Mouse (Mus musculus) hindbrain, embryonic 15.5 days (tissue): Measurements from ENCODE around the gene Ccdc13. TPM values are rescaled to one million over a fixed set of nuclear protein-coding genes. Genes with fewer than 3 reads are reported as not detected.
A peak's percentile ranks its signal among the peaks of the same experiment; 100 is the strongest.

Source experiments
- ATAC-seq: fragments of 200-750 bp; cut with Nextera tagmentation; 2 replicates; pipeline ENCODE4 v1.8.0; 2017; ENCODE audit warnings: low read depth, moderate number of reproducible peaks, moderate TSS enrichment; ENCODE audit not compliant: low FRiP score
- H3K27ac ChIP-seq: fragments of 300-500 bp; sonication (generic); replicated peaks from 2 replicates; pipeline ENCODE4 v1.5.1; 2015; ENCODE audit warnings: mild to moderate bottlenecking, inconsistent platforms
- H3K27me3 ChIP-seq: fragments of 300-500 bp; sonication (generic); 2 replicates; pipeline ENCODE4 v1.6.1; 2015; ENCODE audit warnings: control low read depth, inconsistent platforms
- H3K36me3 ChIP-seq: fragments of 300-500 bp; sonication (generic); 2 replicates; pipeline ENCODE4 v1.6.1; 2015; ENCODE audit warnings: control low read depth, inconsistent platforms
- H3K4me1 ChIP-seq: fragments of 300-500 bp; sonication (generic); replicated peaks from 2 replicates; pipeline ENCODE4 v1.6.1; 2015; ENCODE audit warnings: control low read depth, inconsistent platforms
- H3K4me2 ChIP-seq: fragments of 300-500 bp; sonication (generic); 2 replicates; pipeline ENCODE4 v1.6.1; 2015; ENCODE audit warnings: moderate library complexity, mild to moderate bottlenecking, inconsistent platforms
- H3K4me3 ChIP-seq: fragments of 300-500 bp; sonication (generic); 2 replicates; pipeline ENCODE4 v1.5.1; 2015; ENCODE audit warnings: mild to moderate bottlenecking, inconsistent platforms
- H3K9ac ChIP-seq: fragments of 300-500 bp; sonication (generic); 2 replicates; pipeline ENCODE4 v1.6.1; 2015; ENCODE audit warnings: inconsistent platforms
- H3K9me3 ChIP-seq: fragments of 300-500 bp; sonication (generic); 2 replicates; pipeline ENCODE4 v1.6.1; 2016; ENCODE audit warnings: control low read depth, inconsistent platforms
- WGBS: fragments of 180-500 bp; shearing (Covaris S2); methylation state at CpG from one replicate; pipeline ENCODE4 v1.1.7; 2015; 5-methylcytosine and 5-hydroxymethylcytosine counted together
- polyA plus RNA-seq: library from polyadenylated mRNA; unstranded; fragments of >200 nt; fragmentation: Nextera tagmentation; extraction: Ambion mirVana; gene quantifications from 2 replicates; pipeline ENCODE4 v1.2.1, GENCODE M21; 2015

Gene Ccdc13
- polyA plus RNA-seq, 1 experiment from 2014 or later, result 3.5 TPM

- Histone ChIP-seq H3K9me3 (no peaks in the 10 kb centered on the region), H3K4me2 (no peak overlapping the region), H3K27ac (no peak overlapping the region), H3K4me1 (peaks cover 27% of the 10 kb centered on the region), H3K4me3 (no peak overlapping the region), H3K9ac (no peak overlapping the region), H3K27me3 (no peaks in the 10 kb centered on the region), H3K36me3 (no peaks in the 10 kb centered on the region)
- ATAC-seq, result no peak
- 72% methylated on average over 5 of the region's 5 CpGs for WGBS
These were observed 18.5 kb downstream of the Ccdc13 start for GRCm38 (mm10) chr9:121820765-121821164.

DNA sequence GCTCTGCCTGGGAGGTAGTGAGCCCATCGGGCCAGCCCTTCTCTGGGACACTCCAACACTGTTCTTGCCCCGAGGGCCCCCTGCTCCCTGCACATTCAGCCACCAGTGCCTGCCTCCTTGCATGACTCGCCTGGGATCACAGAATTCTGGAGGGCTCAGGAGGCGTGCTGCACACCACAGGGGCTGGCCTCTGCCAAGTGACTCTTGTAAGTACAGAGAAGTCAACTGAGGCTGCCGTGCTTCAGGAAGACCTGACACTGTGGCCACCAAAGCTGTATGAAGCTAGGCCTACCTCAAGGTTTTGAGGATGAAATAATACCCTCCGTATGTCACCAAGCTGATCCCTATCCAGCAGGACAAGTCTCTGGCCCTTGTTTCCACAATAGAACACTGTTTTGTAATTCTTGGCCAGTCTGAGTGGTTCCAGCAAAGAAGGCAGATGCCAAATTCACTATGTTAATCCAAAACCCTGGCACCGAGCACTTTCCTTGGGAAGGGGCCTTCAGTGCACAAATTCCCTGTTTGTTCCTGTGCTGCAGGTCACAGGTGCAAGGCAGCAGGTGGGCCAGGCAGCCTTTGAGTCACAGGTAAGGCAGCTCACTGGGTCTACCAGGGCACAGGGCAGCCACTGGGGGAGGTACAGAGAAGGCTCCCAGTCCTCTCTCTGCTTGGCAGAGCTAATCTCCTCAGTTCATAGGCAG is 19.3 kb downstream of the Ccdc13 start:
- Histone ChIP-seq H3K4me2 (no peak overlapping the region), H3K36me3 (no peaks in the 10 kb centered on the region), H3K9me3 (no peaks in the 10 kb centered on the region), H3K27me3 (no peaks in the 10 kb centered on the region), H3K4me3 (no peak overlapping the region), H3K9ac (no peak overlapping the region), H3K4me1 (peaks cover 27% of the 10 kb centered on the region), H3K27ac (peak overlapping the region; percentile 62)
- 52% methylated on average over 7 of the region's 7 CpGs for WGBS
- ATAC-seq, result peak; percentile 49; the same call in 1 of the 2 replicates

GRCm38 (mm10) chr9:121819073-121819770 is 20.0 kb downstream of the Ccdc13 start:
- no peak overlapping the region for H3K9ac ChIP-seq
- H3K9me3 ChIP-seq, result no peaks in the 10 kb centered on the region
- peaks cover 27% of the 10 kb centered on the region for H3K4me1 ChIP-seq
- no peak overlapping the region for H3K4me3 ChIP-seq
- WGBS, result 83% methylated on average over 9 of the region's 9 CpGs
- no peaks in the 10 kb centered on the region for H3K36me3 ChIP-seq
- H3K27ac ChIP-seq, result peak overlapping the region; percentile 62
- H3K4me2 ChIP-seq, result no peak overlapping the region
- no peaks in the 10 kb centered on the region for H3K27me3 ChIP-seq
- ATAC-seq, result no peak

DNA sequence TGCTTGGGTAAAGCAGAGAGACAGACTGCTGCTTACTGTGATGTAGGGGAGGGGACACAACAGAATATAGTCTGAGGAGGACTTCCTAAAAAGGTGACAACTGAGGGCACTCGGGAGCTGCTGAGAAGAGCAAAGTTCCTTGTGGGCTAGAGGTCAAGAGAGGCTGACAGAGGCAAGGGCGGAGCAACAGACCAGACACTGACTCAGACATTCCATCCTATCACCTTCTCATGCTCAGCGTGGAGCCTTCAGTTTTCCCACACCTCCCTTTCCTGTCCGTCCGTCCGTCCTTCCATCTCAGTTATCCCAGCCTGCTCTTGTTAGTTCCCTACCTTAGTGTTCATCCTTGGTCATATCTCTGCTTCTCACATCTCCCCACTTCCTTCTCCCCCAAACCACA is 24.1 kb downstream of the Ccdc13 start:
- Histone ChIP-seq H3K4me2 (no peak overlapping the region), H3K9me3 (no peaks in the 10 kb centered on the region), H3K9ac (no peak overlapping the region), H3K27me3 (no peaks in the 10 kb centered on the region), H3K4me3 (no peak overlapping the region), H3K4me1 (peaks cover 22% of the 10 kb centered on the region), H3K27ac (no peak overlapping the region), H3K36me3 (no peaks in the 10 kb centered on the region)
- WGBS, result 79% methylated on average over 6 of the region's 6 CpGs
- no peak for ATAC-seq

DNA sequence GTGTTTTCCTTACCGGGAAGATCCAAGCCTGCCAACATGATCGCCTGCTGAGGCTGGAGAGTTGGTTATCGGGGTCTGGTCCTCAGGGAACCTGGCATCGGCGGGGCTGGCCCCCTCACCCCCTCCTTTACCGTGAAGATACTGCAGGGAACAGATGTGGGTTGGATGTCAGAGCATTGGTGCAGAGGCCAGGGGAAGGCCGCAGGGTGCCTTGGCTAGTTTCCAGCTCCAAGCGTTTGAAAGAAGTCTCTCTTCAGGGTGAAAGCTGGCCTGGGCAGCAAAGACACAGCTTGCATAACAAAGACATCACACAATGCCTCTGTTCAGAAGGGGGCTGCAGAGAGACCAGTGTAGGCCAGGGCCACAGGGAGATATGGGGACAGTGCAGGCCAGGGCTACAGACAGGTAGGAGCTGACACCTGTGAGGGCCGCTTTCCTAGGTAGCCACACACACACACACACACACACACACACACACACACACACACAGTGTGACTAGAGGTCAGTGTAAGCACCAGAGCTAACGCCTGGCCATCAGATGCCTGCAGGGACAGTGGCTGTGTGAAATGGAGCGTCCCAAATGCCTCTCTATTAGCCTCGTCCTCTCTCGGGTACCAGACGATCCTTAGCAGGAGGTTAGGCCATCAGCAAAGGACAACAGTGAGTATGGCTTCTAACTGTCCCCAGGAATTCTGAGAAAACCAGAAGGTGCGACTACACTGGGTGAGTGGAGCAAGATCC is 29.0 kb downstream of the Ccdc13 start:
- Histone ChIP-seq H3K36me3 (no peaks in the 10 kb centered on the region), H3K4me3 (no peak overlapping the region), H3K4me2 (no peak overlapping the region), H3K4me1 (peaks cover 28% of the 10 kb centered on the region), H3K9me3 (no peaks in the 10 kb centered on the region), H3K9ac (no peak overlapping the region), H3K27ac (peak overlapping the region; percentile 48; the same call in 1 of the 2 replicates), H3K27me3 (no peaks in the 10 kb centered on the region)
- peak; percentile 74 for ATAC-seq
- WGBS, result 10% methylated on average over 15 of the region's 15 CpGs

GRCm38 (mm10) chr9:121808511-121808910 is 30.8 kb downstream of the Ccdc13 start:
- Histone ChIP-seq H3K9me3 (no peaks in the 10 kb centered on the region), H3K27ac (no peak overlapping the region), H3K9ac (no peak overlapping the region), H3K27me3 (no peaks in the 10 kb centered on the region), H3K36me3 (no peaks in the 10 kb centered on the region), H3K4me3 (no peak overlapping the region), H3K4me1 (peaks cover 28% of the 10 kb centered on the region), H3K4me2 (no peak overlapping the region)
- WGBS, result 50% methylated on average over 3 of the region's 3 CpGs
- no peak; the same call in 1 of the 2 replicates for ATAC-seq

- Histone ChIP-seq H3K4me3 (no peak overlapping the region), H3K36me3 (no peaks in the 10 kb centered on the region), H3K4me1 (peaks cover 28% of the 10 kb centered on the region), H3K27me3 (no peaks in the 10 kb centered on the region), H3K9me3 (no peaks in the 10 kb centered on the region), H3K9ac (no peak overlapping the region), H3K4me2 (no peak overlapping the region), H3K27ac (no peak overlapping the region)
- no peak for ATAC-seq
- WGBS, result 51% methylated on average over 7 of the region's 7 CpGs
These were observed 31.3 kb downstream of the Ccdc13 start for GRCm38 (mm10) chr9:121807947-121808346.

GRCm38 (mm10) chr9:121807546-121807945 is 31.7 kb downstream of the Ccdc13 start:
- Histone ChIP-seq H3K27me3 (no peaks in the 10 kb centered on the region), H3K9me3 (no peaks in the 10 kb centered on the region), H3K4me2 (no peak overlapping the region), H3K27ac (no peak overlapping the region), H3K9ac (no peak overlapping the region), H3K4me1 (peaks cover 28% of the 10 kb centered on the region), H3K4me3 (no peak overlapping the region), H3K36me3 (no peaks in the 10 kb centered on the region)
- 62% methylated on average over 1 of the region's 1 CpGs for WGBS
- ATAC-seq, result no peak

GRCm38 (mm10) chr9:121802747-121803146 is 36.5 kb downstream of the Ccdc13 start:
- no peak overlapping the region for H3K9ac ChIP-seq
- H3K4me2 ChIP-seq, result no peak overlapping the region
- no peaks in the 10 kb centered on the region for H3K36me3 ChIP-seq
- ATAC-seq, result no peak
- 0 out of 2 replicates have a peak, but pooled peaks cover 2% of the 10 kb centered on the region for H3K4me1 ChIP-seq
- no peak overlapping the region for H3K27ac ChIP-seq
- 78% methylated on average over 7 of the region's 7 CpGs for WGBS
- H3K4me3 ChIP-seq, result no peak overlapping the region
- no peaks in the 10 kb centered on the region for H3K27me3 ChIP-seq
- no peaks in the 10 kb centered on the region for H3K9me3 ChIP-seq

DNA sequence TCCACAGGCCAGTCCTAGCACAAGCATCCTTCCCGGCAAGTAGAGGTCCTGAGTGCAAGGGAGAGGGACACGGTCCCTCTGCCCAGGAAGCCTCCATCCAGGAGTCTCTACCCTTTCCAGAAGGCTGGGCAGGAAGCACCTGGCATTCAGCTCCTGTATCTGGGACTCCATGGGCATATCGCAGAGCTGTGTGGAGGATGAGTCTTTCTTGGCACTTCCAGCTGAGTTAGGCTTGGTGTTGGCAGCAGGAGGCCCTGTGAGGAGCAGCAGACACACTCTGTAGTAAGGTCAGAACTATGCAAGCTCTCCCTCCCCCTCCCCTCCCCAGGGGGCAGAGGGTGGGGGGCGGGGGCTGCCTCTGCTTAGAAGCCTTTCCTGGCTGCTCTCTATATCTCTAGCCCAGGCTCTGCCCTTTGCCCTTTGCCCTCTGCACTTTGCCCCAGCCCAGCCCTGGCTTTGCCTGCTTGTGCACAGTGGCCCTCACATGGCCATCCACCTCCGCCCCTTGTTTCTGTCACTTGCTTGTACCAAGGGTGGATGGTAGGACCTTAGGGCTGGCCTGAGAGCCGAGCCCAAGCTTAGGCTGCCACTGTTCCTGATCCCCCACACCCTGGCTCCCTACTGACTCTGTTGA is 40.3 kb downstream of the Ccdc13 start:
- no peak overlapping the region for H3K27ac ChIP-seq
- H3K9ac ChIP-seq, result no peak overlapping the region
- H3K4me1 ChIP-seq, result peaks cover 12% of the 10 kb centered on the region; the same call in 1 of the 2 replicates
- no peak for ATAC-seq
- H3K27me3 ChIP-seq, result no peaks in the 10 kb centered on the region
- no peak overlapping the region for H3K4me2 ChIP-seq
- WGBS, result 38% methylated on average over 6 of the region's 6 CpGs
- no peak overlapping the region for H3K4me3 ChIP-seq
- no peaks in the 10 kb centered on the region for H3K9me3 ChIP-seq
- H3K36me3 ChIP-seq, result no peaks in the 10 kb centered on the region

DNA sequence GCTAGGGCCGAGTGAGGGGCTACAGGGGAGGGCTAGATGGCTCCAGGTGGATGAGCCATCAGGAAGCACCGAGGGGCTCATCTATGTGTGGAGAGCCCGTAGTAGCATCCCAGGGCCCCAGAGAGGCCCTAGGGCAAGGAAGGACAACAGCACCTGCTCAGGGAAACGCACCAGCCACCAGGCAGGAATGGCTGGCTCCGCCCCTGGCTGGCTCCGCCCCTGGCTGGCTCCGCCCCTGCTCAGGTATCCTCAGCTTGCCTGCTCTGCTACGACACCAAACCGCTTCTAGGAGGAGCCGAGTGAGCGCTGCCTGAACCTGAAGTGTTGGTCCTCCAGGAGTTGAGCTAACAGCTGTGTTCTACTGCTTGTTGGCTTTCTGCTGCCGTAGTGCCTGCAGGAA is 41.5 kb downstream of the Ccdc13 start:
- H3K27me3 ChIP-seq, result no peaks in the 10 kb centered on the region

More for the DNA sequence above, 41.5 kb downstream of the Ccdc13 start:
- ATAC-seq, result no peak
- Histone ChIP-seq H3K4me1 (peaks cover 12% of the 10 kb centered on the region; the same call in 1 of the 2 replicates), H3K4me3 (no peak overlapping the region), H3K9me3 (no peaks in the 10 kb centered on the region), H3K9ac (no peak overlapping the region), H3K27ac (no peak overlapping the region), H3K36me3 (no peaks in the 10 kb centered on the region), H3K4me2 (no peak overlapping the region)
- WGBS, result 25% methylated on average over 12 of the region's 12 CpGs
